Mouse (Mus musculus) brain, adult 2 months (tissue): Measurements from ENCODE around the gene Ly6g6d.

Experiments used
- DNase-seq: peaks from one replicate; pipeline ENCODE4 v3.0.0; 2011; ENCODE audit warnings: low read depth, low spot score

The Ly6g6d gene

DNA sequence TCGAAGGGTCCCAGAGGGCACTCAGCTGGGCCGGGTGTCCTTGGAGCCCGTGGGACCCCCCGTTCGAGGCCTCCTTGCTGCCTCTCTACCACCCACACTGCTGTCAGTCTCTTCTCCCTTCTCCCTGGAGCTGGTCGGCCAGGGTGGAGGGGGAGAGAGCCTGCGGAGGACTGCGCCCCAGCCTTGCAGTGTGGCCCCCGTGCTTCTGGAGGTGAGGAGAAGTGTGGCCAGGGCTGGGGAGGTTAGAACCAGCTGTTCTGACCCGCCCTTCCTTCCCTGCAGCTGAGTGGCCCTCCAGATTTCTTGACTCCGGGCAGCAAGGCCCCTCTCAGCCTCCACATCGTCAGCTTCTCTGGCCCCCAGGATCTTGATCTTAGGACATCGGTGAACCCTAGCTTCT lies 53.6 kb downstream of the Ly6g6d start:
- DNase-seq, result no peak

- DNase-seq, result no peak
Measured at GRCm38 (mm10) chr17:35023756-35024155, 54.1 kb downstream of the Ly6g6d start.

- DNase-seq, result no peak
Measured at GRCm38 (mm10) chr17:35023221-35023620, 54.6 kb downstream of the Ly6g6d start.

GRCm38 (mm10) chr17:35022541-35023060 lies 55.3 kb downstream of the Ly6g6d start:
- DNase-seq, result no peak

DNA sequence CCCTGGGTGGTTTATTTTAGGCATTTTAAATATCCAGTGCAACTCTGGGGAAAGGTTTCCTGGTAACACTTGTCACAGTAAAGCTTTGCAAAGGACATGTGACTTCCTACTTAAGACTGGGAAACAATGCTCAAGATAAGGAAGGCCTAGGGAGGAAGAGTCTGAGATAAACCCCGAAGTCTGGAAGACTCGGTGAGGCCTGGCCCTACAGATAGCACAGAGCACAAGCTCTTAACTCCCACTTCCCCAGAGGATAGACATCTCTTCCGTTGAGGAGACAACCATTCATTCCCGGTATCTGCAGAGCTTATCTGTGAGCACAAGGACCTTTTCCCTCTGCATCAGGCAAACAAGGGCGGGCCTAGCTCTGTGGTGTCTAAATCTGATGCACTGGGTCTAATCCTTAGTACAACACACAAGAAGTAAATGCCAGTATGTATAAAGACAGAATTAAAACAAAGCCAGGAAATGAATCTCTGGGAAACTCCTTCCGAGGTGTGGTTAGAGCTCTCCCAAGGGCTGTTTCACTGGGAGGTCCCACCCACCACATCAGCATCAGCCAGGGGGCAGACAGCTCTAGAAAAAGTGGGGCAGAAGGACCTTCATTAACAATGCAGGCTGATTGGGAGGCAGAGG lies 55.9 kb downstream of the Ly6g6d start:
- DNase-seq, result no peak
